Mouse (Mus musculus) gastrocnemius, adult 8-10 months (tissue): ENCODE measurements around the gene Hcrtr1. TPM values are rescaled to one million over a fixed set of nuclear protein-coding genes. Genes with fewer than 3 reads are reported as not detected.
A peak's percentile ranks its signal among the peaks of the same experiment; 100 is the strongest.

Experiments
- DNase-seq, 2 experiments: peaks; one replicate each; pipeline ENCODE4 v3.0.0; 2022; ENCODE audit warnings: low spot score in 2 of 2
- total RNA-seq, 4 experiments: library from RNA; stranded (reverse); gene quantifications; 2 replicates each; pipeline ENCODE4 v1.2.4; 2022

Gene Hcrtr1
- total RNA-seq, 4 experiments from 2014 or later, result 0.22 TPM; not detected in 3

DNA sequence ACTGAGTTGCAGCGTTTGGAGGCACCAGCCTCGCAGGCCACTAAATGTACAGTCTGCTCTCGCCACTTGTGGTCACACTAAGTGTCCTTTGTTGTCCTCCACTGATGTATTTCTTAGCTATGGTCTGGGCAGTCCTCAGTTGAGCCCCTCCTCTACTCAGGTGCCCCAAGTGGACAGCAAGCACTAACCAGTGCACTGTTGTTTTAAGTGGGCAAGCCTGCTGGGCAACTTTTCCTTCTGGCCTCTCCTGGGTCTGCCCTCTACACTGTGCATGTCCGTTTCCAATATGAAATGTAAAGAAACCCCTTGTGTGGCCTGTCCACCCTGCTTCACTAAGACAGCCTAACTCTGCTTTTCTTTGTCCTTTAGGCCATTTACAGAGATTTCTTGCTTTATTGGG lies 15.0 kb downstream of the Hcrtr1 start:
- no peak for DNase-seq

DNA sequence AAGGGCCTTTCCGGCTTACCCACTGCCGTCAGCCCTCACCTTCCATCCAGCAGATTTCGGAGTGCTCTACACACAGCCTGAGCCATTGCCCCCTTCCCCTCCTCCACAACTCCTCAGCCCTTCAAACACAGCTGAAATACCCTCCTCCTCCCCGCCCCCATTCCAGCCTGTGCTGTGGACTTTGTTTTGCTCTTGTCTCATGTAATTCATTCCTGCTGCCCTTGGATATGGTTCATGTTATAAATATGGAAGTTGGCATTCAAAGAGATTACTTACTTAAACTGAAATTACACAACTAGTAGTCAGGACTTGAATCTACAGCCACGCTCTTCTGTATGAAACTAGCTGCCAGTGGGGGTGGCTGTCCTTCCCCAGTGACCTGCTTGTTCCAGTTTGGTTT lies 16.1 kb downstream of the Hcrtr1 start:
- no peak for DNase-seq

DNA sequence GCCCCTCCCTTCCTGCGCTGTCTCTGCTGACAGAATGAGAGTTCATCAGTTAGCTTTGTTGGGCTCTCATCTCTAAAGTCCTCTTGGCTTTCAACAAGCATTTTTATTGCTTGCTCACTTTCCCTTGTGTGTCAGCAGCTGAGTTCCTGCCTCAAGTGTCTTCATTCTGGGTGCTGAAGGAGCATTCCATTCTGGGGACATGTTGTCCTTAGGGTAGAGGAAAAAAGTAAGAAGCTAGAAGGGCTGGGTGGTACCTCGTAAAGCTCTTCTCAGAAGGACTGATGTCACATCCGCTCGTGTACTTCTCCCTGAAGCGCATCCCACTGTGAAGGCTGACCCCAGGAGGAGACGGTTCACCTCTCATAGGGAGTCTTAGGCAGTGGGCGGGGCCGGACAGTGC lies 17.6 kb downstream of the Hcrtr1 start:
- DNase-seq, result no peak

DNA sequence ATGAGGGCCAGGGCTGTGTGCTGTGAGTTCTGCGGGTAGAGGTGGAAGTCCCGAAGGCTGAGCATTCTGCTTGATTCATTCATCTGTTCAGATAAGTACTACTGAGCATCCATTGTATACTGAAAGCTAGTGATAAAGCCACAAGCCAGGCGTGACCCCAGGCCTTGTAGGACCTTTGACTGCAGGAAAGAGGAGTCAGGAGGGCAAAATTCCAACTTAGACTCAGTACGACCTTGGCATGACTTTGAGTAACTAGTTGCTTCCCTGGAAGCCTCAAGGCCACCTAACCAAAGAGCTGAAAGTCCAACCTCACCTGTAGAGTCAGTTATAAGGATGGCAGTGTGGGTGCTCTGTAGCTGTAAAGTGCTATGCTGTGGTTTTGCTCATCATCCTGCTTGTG lies 18.4 kb downstream of the Hcrtr1 start:
- no peak for DNase-seq

DNA sequence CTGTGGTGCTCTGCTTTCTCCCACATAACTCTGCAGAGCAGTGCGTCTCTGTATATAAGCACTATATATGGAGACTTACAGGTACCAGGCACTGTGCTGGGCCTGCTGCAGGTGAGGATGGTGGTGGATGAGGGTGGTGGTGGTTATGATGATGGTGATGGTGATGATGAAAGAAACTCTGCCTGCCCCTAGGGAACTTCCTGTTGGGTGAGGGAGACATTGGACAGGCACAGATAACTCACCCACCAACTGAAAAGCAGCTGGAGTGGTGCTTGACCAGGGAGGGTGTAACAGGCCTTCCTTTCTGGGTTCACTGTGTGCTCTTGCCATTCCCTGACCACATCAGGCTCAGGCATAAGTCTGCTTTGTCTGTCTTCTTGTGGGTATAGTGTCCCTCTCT lies 26.4 kb downstream of the Hcrtr1 start:
- DNase-seq, result no peak

DNA sequence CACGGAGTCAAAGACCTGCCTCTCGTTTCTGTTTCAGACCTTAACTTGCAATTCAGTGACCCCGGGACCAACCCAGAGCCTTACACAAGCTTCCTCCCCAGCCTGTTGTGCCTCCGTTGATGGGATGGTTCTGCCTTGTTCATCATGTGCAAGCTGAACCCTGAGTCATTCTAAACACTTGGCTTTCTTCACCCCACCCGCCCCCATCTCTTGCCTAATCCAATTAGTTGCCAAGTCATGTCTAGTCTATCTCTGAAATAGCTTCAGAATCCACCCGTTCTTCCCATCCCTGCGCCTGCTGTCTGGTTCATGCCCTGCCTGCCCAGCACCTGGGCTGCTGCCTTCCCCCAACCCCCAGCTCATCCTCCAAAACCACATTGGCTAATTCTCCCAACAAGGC lies 26.9 kb downstream of the Hcrtr1 start:
- peak; percentile 46 to 68 for DNase-seq

DNA sequence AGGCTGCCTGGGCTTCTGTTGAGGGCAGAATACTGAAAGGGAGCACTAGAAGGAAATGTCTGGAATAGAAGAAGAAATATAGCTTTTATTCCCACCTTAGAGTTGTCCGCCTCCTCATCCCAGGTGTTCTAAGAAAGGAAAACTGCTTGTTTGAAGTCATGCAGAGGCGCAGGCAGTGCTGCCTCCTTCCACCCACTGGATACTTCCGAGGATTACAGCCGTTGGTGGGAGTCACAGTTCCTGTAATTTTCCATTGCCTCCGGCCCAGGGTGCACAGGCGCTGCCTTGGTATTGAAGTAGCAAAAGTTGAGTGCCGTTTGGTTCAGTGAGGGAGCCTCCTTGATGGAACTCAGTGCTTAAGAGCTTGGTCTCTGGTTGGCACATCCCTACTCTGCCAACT lies 29.1 kb downstream of the Hcrtr1 start:
- DNase-seq, result no peak

DNA sequence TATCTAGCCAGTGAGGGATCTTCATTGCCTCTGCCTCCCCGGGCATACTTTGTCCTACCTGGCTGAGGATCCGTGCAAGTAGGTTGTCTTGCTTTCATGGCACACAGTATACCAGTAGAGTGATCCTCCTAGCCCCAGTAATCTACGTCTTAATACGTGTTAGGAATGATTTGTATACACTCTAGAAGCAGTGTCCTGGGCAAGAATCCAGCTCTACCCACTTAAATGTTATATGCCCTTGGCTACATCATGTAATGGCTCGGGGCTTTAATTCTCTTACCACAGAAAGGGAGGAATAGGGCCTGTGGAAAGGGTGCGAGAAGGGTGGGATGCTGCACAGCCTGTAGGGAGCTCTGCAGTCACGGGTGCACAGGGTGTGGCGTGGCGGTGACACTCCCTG lies 29.5 kb downstream of the Hcrtr1 start:
- DNase-seq, result no peak

DNA sequence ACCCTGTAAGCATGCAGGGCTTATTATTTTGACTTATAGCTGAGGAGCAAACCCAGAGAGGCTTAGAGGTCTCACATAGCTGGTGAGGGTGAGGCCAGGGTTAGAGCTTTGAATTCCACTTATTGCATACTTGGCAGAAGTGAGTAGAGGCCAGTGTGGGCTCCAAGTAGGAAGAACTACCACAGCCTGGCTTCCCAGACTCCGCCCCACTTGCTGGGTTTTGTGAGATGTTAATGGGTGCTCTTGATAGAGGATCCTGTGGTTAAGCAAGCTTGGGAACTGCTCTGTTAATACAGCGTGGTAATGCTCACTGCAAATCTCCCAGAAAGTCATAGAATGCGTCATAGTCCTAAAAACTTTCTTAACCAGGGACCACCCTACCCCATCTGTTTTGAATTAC lies 30.2 kb downstream of the Hcrtr1 start:
- no peak for DNase-seq

DNA sequence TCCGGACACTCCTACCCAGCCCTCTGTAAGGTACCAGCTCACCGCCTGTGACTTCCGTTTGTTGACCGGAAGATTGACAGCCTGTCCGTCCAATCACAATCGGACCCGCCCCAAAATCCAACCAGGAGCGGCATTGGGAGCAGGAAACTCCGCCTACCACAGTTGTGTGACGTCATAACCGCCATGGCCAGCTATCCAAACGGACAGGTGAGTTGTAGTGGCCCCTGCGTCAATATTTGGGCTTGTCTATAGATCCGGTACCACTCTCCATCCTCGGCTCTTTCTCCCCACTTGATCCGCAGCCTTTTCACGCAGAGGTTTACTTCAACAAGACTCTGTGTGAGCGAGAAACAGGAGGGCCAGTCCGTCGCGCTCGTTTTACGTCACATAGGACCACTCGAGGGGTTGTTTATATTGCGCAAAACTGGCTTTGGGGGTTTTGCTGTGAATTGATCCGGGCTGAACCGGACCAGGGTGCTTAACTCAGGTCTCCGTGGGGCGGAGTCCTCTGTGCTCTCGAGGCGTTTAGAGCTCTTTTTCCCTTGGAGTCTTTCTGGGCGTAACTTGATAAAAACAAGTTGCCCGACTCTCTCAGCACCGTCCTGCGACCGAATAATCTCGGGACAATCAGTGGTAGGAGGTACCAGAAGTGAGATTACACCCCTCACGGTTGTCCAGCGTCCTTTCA lies 31.6 kb downstream of the Hcrtr1 start:
- peak; percentile 99 for DNase-seq

DNA sequence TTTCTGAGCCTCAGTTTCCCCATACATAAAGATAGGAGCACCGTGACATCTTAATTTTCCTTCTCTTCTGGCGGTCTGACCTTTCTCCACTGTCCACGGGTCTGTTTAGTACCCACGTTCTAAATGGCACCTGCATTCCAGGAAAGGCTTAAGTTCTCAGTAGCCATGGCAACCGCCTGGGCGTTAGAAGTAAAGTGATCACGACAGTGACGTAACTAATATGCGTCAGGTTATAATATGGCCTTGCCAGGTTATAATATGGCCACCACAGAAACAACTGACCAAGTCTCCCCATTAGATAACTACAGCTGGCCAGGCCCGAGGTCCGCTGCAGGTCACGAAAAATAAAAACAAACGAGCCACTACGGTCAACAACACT lies 32.1 kb downstream of the Hcrtr1 start:
- DNase-seq, result no peak

DNA sequence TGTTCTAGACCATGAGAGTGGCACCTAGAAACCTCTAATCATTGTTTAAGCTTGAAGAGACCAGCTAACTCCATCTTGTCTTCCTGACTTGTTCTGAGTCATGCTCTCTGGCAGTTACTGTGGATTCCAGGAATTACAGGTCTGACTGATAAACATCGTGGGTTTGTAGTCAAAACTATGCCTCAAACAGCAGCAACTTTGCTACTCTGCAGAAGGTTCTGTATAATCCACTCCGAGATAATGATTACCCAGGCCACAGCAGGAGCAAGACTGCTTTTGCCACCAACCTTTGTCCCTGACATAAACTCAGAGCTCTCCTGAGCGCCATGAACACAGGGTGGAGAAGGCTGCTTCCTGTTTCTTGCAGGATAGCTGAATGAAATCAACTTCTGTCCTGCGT lies 34.6 kb downstream of the Hcrtr1 start:
- no peak for DNase-seq

DNA sequence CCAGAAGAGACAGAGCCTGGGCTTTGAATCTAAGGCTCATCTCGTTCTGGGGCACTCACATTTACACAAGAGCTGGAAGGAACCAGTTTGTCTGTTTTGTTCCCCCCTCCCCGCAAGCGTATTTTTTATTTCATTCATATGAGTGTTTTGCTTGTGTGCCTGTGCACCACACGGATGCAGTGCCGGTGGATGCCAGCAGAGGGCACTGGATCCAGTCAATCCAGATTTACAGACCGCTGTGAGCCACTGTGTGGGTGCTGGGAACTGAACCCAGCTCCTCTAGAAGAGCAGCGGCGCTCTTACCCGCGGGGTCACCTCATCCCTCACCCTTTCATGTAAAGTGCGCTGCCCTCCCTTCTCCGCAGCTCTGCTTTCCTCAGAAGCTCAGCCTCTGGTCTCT lies 35.5 kb downstream of the Hcrtr1 start:
- DNase-seq, result no peak

DNA sequence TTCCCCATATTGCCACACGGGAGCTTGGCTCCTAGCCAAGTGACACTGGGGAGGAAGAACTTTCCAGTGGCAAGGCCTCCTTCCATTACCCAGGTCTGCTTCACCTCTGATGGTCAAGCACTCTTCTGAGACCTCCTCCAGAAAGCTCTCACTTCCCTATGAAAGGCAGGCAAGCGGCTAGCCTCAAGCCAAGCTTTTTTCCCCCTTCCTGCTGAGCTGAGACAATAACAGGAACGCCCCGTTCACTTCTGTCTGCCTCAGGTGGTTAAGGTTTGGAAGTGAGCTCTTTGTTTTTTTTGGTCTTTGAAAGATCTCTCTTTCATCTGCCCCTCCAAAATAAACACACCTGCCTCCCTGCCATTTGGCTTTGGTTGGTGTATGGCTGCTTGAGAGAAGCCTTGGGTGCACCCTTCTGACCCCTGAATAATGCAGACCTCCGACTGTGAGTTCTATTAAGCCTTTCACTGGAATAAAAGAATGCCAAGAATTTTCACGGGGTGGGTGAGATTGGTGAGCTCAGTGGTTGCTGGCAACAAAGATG lies 37.0 kb downstream of the Hcrtr1 start, which contains the start of gene Pef1:
Gene Pef1, plus strand, starts transcription at position 448 of the 541 bp plus-strand sequence.
- no peak for DNase-seq

DNA sequence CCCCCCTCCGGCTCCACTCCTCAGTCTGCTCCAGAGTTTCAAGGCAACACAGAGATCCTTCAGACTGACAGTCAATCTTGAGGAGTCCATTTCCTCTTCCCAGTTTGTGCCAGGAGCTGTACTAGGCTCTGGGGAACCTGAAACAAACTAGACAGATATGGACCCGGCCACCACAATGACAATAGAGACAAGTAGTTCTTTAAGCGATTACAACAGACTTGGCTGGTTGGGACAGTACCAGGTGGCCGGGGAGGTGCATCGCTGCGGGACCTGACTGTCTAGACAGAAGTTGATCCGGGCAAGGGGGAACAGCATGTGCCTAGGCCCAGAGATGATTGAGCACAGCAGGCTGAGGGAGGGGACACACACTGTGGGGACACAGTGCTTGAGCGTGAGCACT lies 38.0 kb downstream of the Hcrtr1 start:
- no peak for DNase-seq

DNA sequence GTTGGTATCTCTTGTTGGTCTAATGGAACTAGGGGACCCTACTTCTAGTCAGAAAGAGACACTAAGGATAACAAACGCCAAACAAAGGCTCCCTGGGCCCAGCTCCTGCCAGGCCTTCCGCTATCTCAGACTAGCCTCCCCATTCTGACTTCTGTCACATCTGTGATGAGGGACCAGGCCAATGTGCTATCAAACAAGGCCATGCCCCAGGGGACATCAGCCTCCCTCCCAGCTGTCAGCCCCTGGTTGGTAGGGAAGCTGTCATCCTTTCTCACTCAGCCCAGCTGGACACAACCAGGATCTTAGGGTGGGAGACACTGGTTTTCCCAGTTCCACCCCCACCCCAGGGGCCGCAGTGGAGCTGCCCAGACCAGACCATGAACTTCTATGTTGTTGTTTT lies 44.0 kb downstream of the Hcrtr1 start:
- no peak for DNase-seq

DNA sequence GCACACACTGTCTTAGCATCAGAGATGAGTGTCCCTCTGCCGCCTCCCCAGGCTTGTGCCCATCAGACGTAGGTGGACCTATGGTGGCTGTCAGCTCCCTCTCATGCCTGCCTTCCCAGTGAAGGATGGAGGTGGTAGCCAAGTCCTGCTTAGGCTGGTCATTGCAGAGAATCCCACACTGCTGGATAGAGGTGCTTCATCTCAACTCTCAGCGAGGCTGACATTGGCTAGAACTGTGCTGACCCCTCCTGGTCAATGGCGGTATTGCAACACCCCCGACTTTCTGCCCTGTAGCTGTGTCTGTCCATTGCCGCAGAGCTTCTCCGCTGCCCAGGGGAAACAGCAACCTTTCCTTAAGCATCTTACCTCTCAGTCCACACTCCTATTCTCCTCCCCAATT lies 51.9 kb downstream of the Hcrtr1 start:
- peak; percentile 84 to 89 for DNase-seq

DNA sequence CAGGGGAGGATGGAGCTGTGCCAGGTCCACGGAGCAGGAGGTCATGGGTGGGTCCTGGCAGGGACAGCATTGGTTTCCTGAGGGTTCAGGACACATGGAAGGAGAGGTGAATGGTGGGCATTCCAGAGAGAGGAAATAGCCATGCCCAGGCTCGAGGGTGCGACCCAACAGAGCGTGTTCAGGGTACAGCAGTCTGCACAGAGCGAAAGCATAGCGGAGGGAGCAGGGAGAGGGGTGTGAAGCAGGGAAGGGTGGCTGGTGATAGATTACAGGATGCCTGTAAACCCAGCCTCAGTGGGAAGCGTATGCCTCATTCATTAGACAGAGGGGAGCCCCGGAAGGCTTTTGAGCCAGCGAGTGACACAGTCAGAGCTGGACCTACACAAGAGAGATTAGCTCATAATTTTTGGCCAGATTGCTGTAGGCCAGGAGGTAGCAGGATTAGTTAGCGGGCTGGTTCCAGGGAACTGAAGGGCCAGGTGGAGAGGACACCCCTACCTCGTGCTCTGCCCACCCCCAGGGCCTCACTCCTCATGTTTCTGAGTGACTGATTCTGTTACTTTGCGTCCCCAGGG lies 53.8 kb downstream of the Hcrtr1 start:
- no peak for DNase-seq

DNA sequence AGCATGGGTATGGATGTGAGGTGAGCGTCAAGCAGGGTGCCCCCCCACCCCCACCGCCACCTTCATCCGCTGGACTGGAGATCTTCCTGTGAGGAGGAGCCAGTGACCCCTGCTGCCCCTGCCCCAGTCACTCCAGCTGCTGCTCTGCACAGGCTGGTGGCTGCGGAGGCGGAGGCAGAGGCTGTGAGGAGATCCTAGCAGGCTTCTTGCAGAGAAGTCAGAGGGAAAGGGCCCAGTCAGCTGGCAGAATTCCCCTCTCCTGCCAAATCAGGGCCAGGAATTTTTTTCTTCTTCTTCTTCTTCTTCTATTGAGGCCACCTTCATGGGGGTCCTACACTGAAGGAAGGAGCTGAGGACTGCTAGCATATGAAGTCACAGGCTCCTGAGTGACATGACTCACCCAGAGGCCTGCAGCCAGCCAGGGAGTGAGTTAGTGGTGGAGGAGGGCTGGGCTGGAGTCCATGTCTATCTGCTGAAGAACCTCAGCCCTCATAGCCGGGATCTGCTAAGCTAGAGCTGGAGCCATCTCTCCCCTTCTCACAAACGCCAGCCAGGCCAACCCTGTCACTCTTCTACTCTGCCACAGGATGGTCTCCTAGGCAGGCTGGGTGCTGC lies 54.7 kb downstream of the Hcrtr1 start:
- DNase-seq, result no peak

DNA sequence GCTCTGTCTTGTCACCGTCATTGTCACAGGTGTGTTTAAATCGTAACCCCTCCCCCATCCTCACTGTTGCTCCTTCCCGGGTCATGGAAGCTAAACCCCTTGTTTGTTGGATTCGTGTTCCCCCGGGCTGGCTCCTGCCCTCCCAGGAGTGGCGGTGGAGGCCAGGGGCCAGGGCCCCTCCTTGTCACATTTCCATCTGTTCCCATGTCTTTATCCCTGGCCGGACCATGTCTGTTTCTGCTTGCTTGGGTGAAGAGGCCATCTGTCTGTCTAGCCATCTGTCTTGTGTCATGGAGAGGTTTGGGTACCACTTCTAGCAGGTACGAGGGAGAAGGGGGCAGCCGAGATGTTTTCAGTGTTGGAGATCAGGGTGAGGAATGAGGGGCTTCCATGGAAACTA lies 56.9 kb downstream of the Hcrtr1 start:
- no peak for DNase-seq

DNA sequence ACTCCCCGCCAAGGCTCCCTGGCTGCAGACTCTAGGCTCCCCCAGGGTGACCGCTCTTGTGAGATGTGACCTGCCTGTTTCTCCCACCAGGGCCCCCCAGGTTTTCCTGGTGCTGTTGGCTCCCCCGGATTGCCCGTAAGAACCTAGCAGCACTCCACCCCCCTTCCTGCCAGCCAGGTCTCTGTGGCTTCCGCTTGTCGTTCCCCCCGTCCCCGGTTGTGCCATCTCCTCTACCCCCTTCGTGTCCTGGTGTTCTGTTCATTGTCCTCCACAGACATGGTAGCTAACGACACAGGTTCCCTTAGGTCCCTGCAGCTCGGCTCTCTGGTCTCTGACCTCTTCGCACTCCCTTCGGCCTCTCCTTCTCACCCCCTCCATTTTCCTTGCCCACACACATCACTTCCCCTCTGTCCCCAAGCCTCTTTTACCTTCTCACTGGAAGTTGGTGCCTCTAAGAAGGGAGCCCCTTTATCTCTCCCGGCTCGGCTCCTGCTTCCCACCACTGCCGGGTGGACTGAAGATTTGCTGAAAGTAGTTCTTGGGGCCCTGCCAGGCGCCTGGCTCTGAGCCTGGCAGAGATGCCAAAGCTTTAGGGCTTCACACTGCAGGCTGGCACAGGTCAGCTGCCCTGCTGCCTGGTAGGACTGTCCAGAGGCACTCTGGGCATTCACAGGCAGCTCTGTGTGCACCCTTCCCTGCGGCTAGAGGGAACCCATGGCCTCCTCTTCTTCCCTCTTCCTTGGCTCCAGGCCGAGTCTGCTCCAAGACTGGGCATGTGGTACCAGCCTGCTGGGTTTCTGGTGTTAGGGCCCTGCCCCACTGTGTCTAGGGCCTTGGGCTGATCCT lies 57.6 kb downstream of the Hcrtr1 start:
- peak in 1 of 2 experiments; percentile 42 for DNase-seq
